Mouse (Mus musculus): ENCODE measurements at regions not wholly inside any gene's neighbourhood (a gene's known extent, or its start where the extent isn't known, plus 50 kb on each side); places are given as distances from the start of the nearest gene placed in this dataset.
"Not testable (repeated sequence)": the region's sequence is repeated elsewhere in the genome, so short reads cannot be mapped to it uniquely, and the experiment has no call there.

- Histone ChIP-seq H3K4me2 (no peak overlapping the region), H3K27me3 (replicated peaks) (no peaks in the 10 kb centered on the region), H3K4me3 (replicated peaks) (no peak overlapping the region), H3K36me3 (no peaks in the 10 kb centered on the region), H3K9ac (no peak overlapping the region), H3K9me3 (no peaks in the 10 kb centered on the region), H3K27ac (no peak overlapping the region), H3K4me1 (no peaks in the 10 kb centered on the region)
- peak; percentile 63; the same call in 1 of the 2 replicates for ATAC-seq (ENCODE audit: insufficient read depth, low FRiP score, low read depth)
- WGBS, result 29% methylated on average over 1 of the region's 1 CpGs
These were observed 2102.4 kb upstream of the Aga start for GRCm38 (mm10) chr8:51409123-51409522.

GRCm38 (mm10) chr8:51428443-51428842 is 2083.1 kb upstream of the Aga start:
- H3K4me3 ChIP-seq (replicated peaks), result no peak overlapping the region
- H3K27me3 ChIP-seq (replicated peaks), result no peaks in the 10 kb centered on the region
- no peak overlapping the region for H3K4me2 ChIP-seq
- H3K9ac ChIP-seq, result no peak overlapping the region
- no peak overlapping the region for H3K27ac ChIP-seq
- H3K36me3 ChIP-seq, result no peaks in the 10 kb centered on the region
- no peaks in the 10 kb centered on the region for H3K4me1 ChIP-seq
- 62% methylated on average over 1 of the region's 1 CpGs for WGBS
- no peaks in the 10 kb centered on the region for H3K9me3 ChIP-seq
- no peak for ATAC-seq (ENCODE audit: insufficient read depth, low FRiP score, low read depth)

- ATAC-seq (ENCODE audit: insufficient read depth, low FRiP score, low read depth), result no peak
- Histone ChIP-seq H3K4me2 (no peak overlapping the region), H3K9ac (no peak overlapping the region), H3K4me3 (replicated peaks) (no peak overlapping the region), H3K27me3 (replicated peaks) (no peaks in the 10 kb centered on the region), H3K36me3 (no peaks in the 10 kb centered on the region), H3K4me1 (no peaks in the 10 kb centered on the region), H3K27ac (no peak overlapping the region), H3K9me3 (no peaks in the 10 kb centered on the region)
- 79% methylated on average over 3 of the region's 3 CpGs for WGBS
These were observed 2082.7 kb upstream of the Aga start for GRCm38 (mm10) chr8:51428851-51429250.

- H3K27me3 ChIP-seq (replicated peaks), result no peaks in the 10 kb centered on the region
These were observed 2063.9 kb upstream of the Aga start for GRCm38 (mm10) chr8:51447636-51448035.

GRCm38 (mm10) chr8:51448600-51448999 is 2062.9 kb upstream of the Aga start:
- Histone ChIP-seq H3K9ac (no peak overlapping the region), H3K36me3 (no peaks in the 10 kb centered on the region), H3K27ac (no peak overlapping the region), H3K4me3 (replicated peaks) (no peak overlapping the region), H3K27me3 (replicated peaks) (no peaks in the 10 kb centered on the region), H3K9me3 (no peaks in the 10 kb centered on the region), H3K4me1 (no peaks in the 10 kb centered on the region), H3K4me2 (no peak overlapping the region)
- no peak for ATAC-seq (ENCODE audit: insufficient read depth, low FRiP score, low read depth)
- 59% methylated on average over 2 of the region's 2 CpGs for WGBS

More at GRCm38 (mm10) chr8:51447636-51448035, 2063.9 kb upstream of the Aga start:
- H3K4me1 ChIP-seq, result no peaks in the 10 kb centered on the region
- no peak overlapping the region for H3K4me2 ChIP-seq
- 67% methylated on average over 5 of the region's 5 CpGs for WGBS
- H3K4me3 ChIP-seq (replicated peaks), result no peak overlapping the region
- H3K9ac ChIP-seq, result no peak overlapping the region
- no peak overlapping the region for H3K27ac ChIP-seq
- no peaks in the 10 kb centered on the region for H3K9me3 ChIP-seq
- ATAC-seq (ENCODE audit: insufficient read depth, low FRiP score, low read depth), result no peak
- no peaks in the 10 kb centered on the region for H3K36me3 ChIP-seq

- no peak overlapping the region for H3K4me3 ChIP-seq (replicated peaks)
- no peak for ATAC-seq (ENCODE audit: insufficient read depth, low FRiP score, low read depth)
- H3K36me3 ChIP-seq, result no peaks in the 10 kb centered on the region
- H3K4me2 ChIP-seq, result no peak overlapping the region
- no peak overlapping the region for H3K9ac ChIP-seq
- 41% methylated on average over 3 of the region's 3 CpGs for WGBS
- H3K9me3 ChIP-seq, result no peaks in the 10 kb centered on the region
- no peaks in the 10 kb centered on the region for H3K4me1 ChIP-seq
- H3K27ac ChIP-seq, result no peak overlapping the region
- no peaks in the 10 kb centered on the region for H3K27me3 ChIP-seq (replicated peaks)
These were observed 2032.1 kb upstream of the Aga start for GRCm38 (mm10) chr8:51479406-51479805.

- Histone ChIP-seq H3K9me3 (no peaks in the 10 kb centered on the region), H3K4me3 (replicated peaks) (no peak overlapping the region), H3K27me3 (replicated peaks) (no peaks in the 10 kb centered on the region), H3K9ac (no peak overlapping the region), H3K4me1 (no peaks in the 10 kb centered on the region), H3K27ac (no peak overlapping the region), H3K36me3 (no peaks in the 10 kb centered on the region), H3K4me2 (no peak overlapping the region)
- no peak for ATAC-seq (ENCODE audit: insufficient read depth, low FRiP score, low read depth)
- WGBS, result 79% methylated on average over 4 of the region's 4 CpGs
These were observed 2009.0 kb upstream of the Aga start for GRCm38 (mm10) chr8:51502567-51502966.

- Histone ChIP-seq H3K36me3 (no peaks in the 10 kb centered on the region), H3K4me3 (replicated peaks) (no peak overlapping the region), H3K9ac (no peak overlapping the region), H3K27ac (no peak overlapping the region), H3K4me2 (no peak overlapping the region), H3K27me3 (replicated peaks) (no peaks in the 10 kb centered on the region), H3K9me3 (no peaks in the 10 kb centered on the region), H3K4me1 (no peaks in the 10 kb centered on the region)
- 31% methylated on average over 2 of the region's 2 CpGs for WGBS
- ATAC-seq (ENCODE audit: insufficient read depth, low FRiP score, low read depth), result no peak; the same call in 1 of the 2 replicates
These were observed 1988.4 kb upstream of the Aga start for GRCm38 (mm10) chr8:51523163-51523562.

GRCm38 (mm10) chr8:51553118-51553517 is 1958.4 kb upstream of the Aga start:
- H3K27ac ChIP-seq; H3K9me3 ChIP-seq; ATAC-seq (ENCODE audit: insufficient read depth, low FRiP score, low read depth); H3K36me3 ChIP-seq; H3K9ac ChIP-seq; H3K4me3 ChIP-seq (replicated peaks); H3K4me1 ChIP-seq; H3K27me3 ChIP-seq (replicated peaks); H3K4me2 ChIP-seq: not testable (repeated sequence)
- WGBS, result 65% methylated on average over 3 of the region's 3 CpGs

Measured in stomach, embryonic 15.5 days (tissue).